Mouse (Mus musculus) liver, embryonic 13.5 days (tissue): ENCODE measurements at regions not wholly inside any gene's neighbourhood (a gene's known extent, or its start where the extent isn't known, plus 50 kb on each side); places are given as distances from the start of the nearest gene placed in this dataset.

ENCODE experiments used
- ATAC-seq: fragments of 200-750 bp; cut with Nextera tagmentation; 2 replicates; pipeline ENCODE4 v1.8.0; 2017; ENCODE audit warnings: low read depth, mild to moderate bottlenecking, moderate number of reproducible peaks, moderate library complexity
- DNase-seq: peaks from one replicate; pipeline ENCODE4 v3.0.0; 2022
- H3K27ac ChIP-seq: fragments of 300-500 bp; sonication (generic); 2 replicates; pipeline ENCODE4 v1.5.1; 2015; ENCODE audit warnings: moderate library complexity, mild to moderate bottlenecking, inconsistent platforms
- H3K27me3 ChIP-seq: fragments of 300-500 bp; sonication (generic); 2 replicates; pipeline ENCODE4 v1.6.1; 2015; ENCODE audit warnings: mild to moderate bottlenecking, inconsistent platforms
- H3K36me3 ChIP-seq: fragments of 300-500 bp; sonication (generic); 2 replicates; pipeline ENCODE4 v1.6.1; 2015; ENCODE audit warnings: mild to moderate bottlenecking, inconsistent platforms
- H3K4me1 ChIP-seq: fragments of 300-500 bp; sonication (generic); replicated peaks from 2 replicates; pipeline ENCODE4 v1.6.1; 2015; ENCODE audit warnings: inconsistent platforms
- H3K4me2 ChIP-seq: fragments of 300-500 bp; sonication (generic); 2 replicates; pipeline ENCODE4 v1.6.1; 2015; ENCODE audit warnings: inconsistent platforms, mild to moderate bottlenecking, moderate library complexity
- H3K4me3 ChIP-seq: fragments of 300-500 bp; sonication (generic); replicated peaks from 2 replicates; pipeline ENCODE4 v1.5.1; 2015; ENCODE audit warnings: mild to moderate bottlenecking, inconsistent platforms
- H3K9ac ChIP-seq: fragments of 300-500 bp; sonication (generic); 2 replicates; pipeline ENCODE4 v1.6.1; 2015; ENCODE audit warnings: mild to moderate bottlenecking, inconsistent platforms
- H3K9me3 ChIP-seq: fragments of 300-500 bp; sonication (generic); replicated peaks from 2 replicates; pipeline ENCODE4 v1.6.1; 2016; ENCODE audit warnings: inconsistent platforms
- WGBS: fragments of 180-500 bp; shearing (Covaris S2); methylation state at CpG from one replicate; pipeline ENCODE4 v1.1.7; 2015; ENCODE audit not compliant: insufficient replicate concordance; 5-methylcytosine and 5-hydroxymethylcytosine counted together

GRCm38 (mm10) chr19:60334521-60334920, 108.0 kb upstream of the Fam204a start:
- 61% methylated on average over 7 of the region's 7 CpGs for WGBS
- H3K9me3 ChIP-seq: no peaks in the 10 kb centered on the region
- no peak overlapping the region for H3K4me2 ChIP-seq
- no peaks in the 10 kb centered on the region for H3K4me1 ChIP-seq
- H3K36me3 ChIP-seq: no peaks in the 10 kb centered on the region
- ATAC-seq (no peak), DNase-seq (no peak)
- no peak overlapping the region for H3K4me3 ChIP-seq
- no peak overlapping the region for H3K9ac ChIP-seq
- H3K27ac ChIP-seq: no peak overlapping the region
- H3K27me3 ChIP-seq: no peaks in the 10 kb centered on the region

GRCm38 (mm10) chr19:60328295-60328694, 101.8 kb upstream of the Fam204a start:
- DNase-seq: no peak
- Histone ChIP-seq H3K9ac (no peak overlapping the region), H3K9me3 (no peaks in the 10 kb centered on the region), H3K27ac (no peak overlapping the region), H3K27me3 (no peaks in the 10 kb centered on the region), H3K4me3 (no peak overlapping the region), H3K4me1 (no peaks in the 10 kb centered on the region), H3K4me2 (no peak overlapping the region), H3K36me3 (no peaks in the 10 kb centered on the region)
- 52% methylated on average over 3 of the region's 3 CpGs for WGBS
- no peak for ATAC-seq

GRCm38 (mm10) chr19:60325612-60326011, 99.1 kb upstream of the Fam204a start:
- ATAC-seq: no peak
- no peak overlapping the region for H3K4me3 ChIP-seq
- H3K27me3 ChIP-seq: no peaks in the 10 kb centered on the region
- no peak overlapping the region for H3K4me2 ChIP-seq
- no peaks in the 10 kb centered on the region for H3K4me1 ChIP-seq
- no peaks in the 10 kb centered on the region for H3K36me3 ChIP-seq
- H3K27ac ChIP-seq: no peak overlapping the region
- no peaks in the 10 kb centered on the region for H3K9me3 ChIP-seq
- no peak for DNase-seq
- H3K9ac ChIP-seq: no peak overlapping the region

- ATAC-seq: no peak
- WGBS: 40% methylated on average over 5 of the region's 5 CpGs
- no peaks in the 10 kb centered on the region for H3K27me3 ChIP-seq
- H3K4me2 ChIP-seq: no peak overlapping the region
- no peaks in the 10 kb centered on the region for H3K36me3 ChIP-seq
- no peak overlapping the region for H3K4me3 ChIP-seq
- H3K9ac ChIP-seq: no peak overlapping the region
- H3K9me3 ChIP-seq: no peaks in the 10 kb centered on the region
- H3K27ac ChIP-seq: no peak overlapping the region
- H3K4me1 ChIP-seq: no peaks in the 10 kb centered on the region
- DNase-seq: no peak
Observed at GRCm38 (mm10) chr19:60325112-60325511, 98.6 kb upstream of the Fam204a start.

- no peaks in the 10 kb centered on the region for H3K36me3 ChIP-seq
- no peaks in the 10 kb centered on the region for H3K27me3 ChIP-seq
- no peak for ATAC-seq
- H3K4me3 ChIP-seq: no peak overlapping the region
- H3K9ac ChIP-seq: no peak overlapping the region
- H3K4me2 ChIP-seq: no peak overlapping the region
- H3K4me1 ChIP-seq: no peaks in the 10 kb centered on the region
- WGBS: 18% methylated on average over 4 of the region's 4 CpGs
- H3K27ac ChIP-seq: no peak overlapping the region
- peak; percentile 7 for DNase-seq
- no peaks in the 10 kb centered on the region for H3K9me3 ChIP-seq
Observed at GRCm38 (mm10) chr19:60310591-60310990, 84.1 kb upstream of the Fam204a start.

GRCm38 (mm10) chr19:60302371-60302770, 75.9 kb upstream of the Fam204a start:
- Histone ChIP-seq H3K27ac (no peak overlapping the region), H3K9me3 (no peaks in the 10 kb centered on the region)
- ATAC-seq: no peak

GRCm38 (mm10) chr19:60300891-60301290, 74.4 kb upstream of the Fam204a start:
- Histone ChIP-seq H3K4me1 (no peaks in the 10 kb centered on the region), H3K36me3 (no peaks in the 10 kb centered on the region), H3K27ac (no peak overlapping the region), H3K4me2 (no peak overlapping the region), H3K4me3 (no peak overlapping the region), H3K9me3 (no peaks in the 10 kb centered on the region), H3K9ac (no peak overlapping the region), H3K27me3 (no peaks in the 10 kb centered on the region)
- DNase-seq (no peak), ATAC-seq (no peak)
- WGBS: 61% methylated on average over 2 of the region's 2 CpGs

More at GRCm38 (mm10) chr19:60302371-60302770, 75.9 kb upstream of the Fam204a start:
- Histone ChIP-seq H3K9ac (no peak overlapping the region), H3K27me3 (no peaks in the 10 kb centered on the region), H3K4me1 (no peaks in the 10 kb centered on the region), H3K4me3 (no peak overlapping the region), H3K36me3 (no peaks in the 10 kb centered on the region), H3K4me2 (no peak overlapping the region)
- DNase-seq: no peak
- WGBS: 49% methylated on average over 6 of the region's 6 CpGs

GRCm38 (mm10) chr19:60290244-60290643, 63.7 kb upstream of the Fam204a start:
- Histone ChIP-seq H3K27me3 (no peaks in the 10 kb centered on the region), H3K9me3 (no peaks in the 10 kb centered on the region), H3K4me3 (no peak overlapping the region), H3K4me1 (no peaks in the 10 kb centered on the region), H3K9ac (no peak overlapping the region), H3K27ac (no peak overlapping the region), H3K36me3 (no peaks in the 10 kb centered on the region), H3K4me2 (no peak overlapping the region)
- DNase-seq: no peak
- ATAC-seq: no peak
- WGBS: 62% methylated on average over 4 of the region's 4 CpGs

GRCm38 (mm10) chr19:60286810-60287396, 60.4 kb upstream of the Fam204a start:
- Histone ChIP-seq H3K27ac (no peak overlapping the region), H3K4me1 (no peaks in the 10 kb centered on the region), H3K9ac (no peak overlapping the region), H3K9me3 (no peaks in the 10 kb centered on the region), H3K36me3 (no peaks in the 10 kb centered on the region), H3K4me3 (no peak overlapping the region), H3K27me3 (no peaks in the 10 kb centered on the region), H3K4me2 (no peak overlapping the region)
- 30% methylated on average over 6 of the region's 6 CpGs for WGBS
- ATAC-seq (no peak), DNase-seq (no peak)

- ATAC-seq: no peak
- 41% methylated on average over 4 of the region's 4 CpGs for WGBS
- Histone ChIP-seq H3K4me2 (no peak overlapping the region), H3K27me3 (no peaks in the 10 kb centered on the region), H3K36me3 (no peaks in the 10 kb centered on the region), H3K27ac (no peak overlapping the region), H3K9ac (no peak overlapping the region), H3K9me3 (no peaks in the 10 kb centered on the region), H3K4me1 (no peaks in the 10 kb centered on the region), H3K4me3 (no peak overlapping the region)
- DNase-seq: no peak
Observed at GRCm38 (mm10) chr19:60284901-60285300, 58.4 kb upstream of the Fam204a start.
